Mouse (Mus musculus) ovary, postnatal 36 days (tissue): ENCODE measurements around the gene Ubr2.
A peak's percentile ranks its signal among the peaks of the same experiment; 100 is the strongest.

Source experiments
- DNase-seq: peaks from one replicate; pipeline ENCODE4 v3.0.0; 2022; ENCODE audit warnings: low spot score, mixed read lengths

Ubr2 gene

GRCm38 (mm10) chr17:47009898-47010721, at the start of gene Ubr2:
TSS of gene Ubr2 (minus strand) at chr17:47010556.
- peak; percentile 90 for DNase-seq

- DNase-seq = peak; percentile 33
Measured at GRCm38 (mm10) chr17:47059836-47060360, 49.5 kb upstream of the Ubr2 start.

- no peak for DNase-seq
Measured at GRCm38 (mm10) chr17:47057966-47058365, 47.6 kb upstream of the Ubr2 start.

GRCm38 (mm10) chr17:47056476-47056875, 46.1 kb upstream of the Ubr2 start:
- no peak for DNase-seq

- no peak for DNase-seq
Measured at GRCm38 (mm10) chr17:47055121-47055520, 44.8 kb upstream of the Ubr2 start.

GRCm38 (mm10) chr17:47054613-47055012, 44.3 kb upstream of the Ubr2 start:
- DNase-seq = no peak

GRCm38 (mm10) chr17:47050678-47051077, 40.3 kb upstream of the Ubr2 start:
- no peak for DNase-seq

- no peak for DNase-seq
Measured at GRCm38 (mm10) chr17:47042866-47043265, 32.5 kb upstream of the Ubr2 start.

GRCm38 (mm10) chr17:47038844-47039803, 28.8 kb upstream of the Ubr2 start:
- peak; percentile 88 for DNase-seq

GRCm38 (mm10) chr17:47034536-47034935, 24.2 kb upstream of the Ubr2 start:
- no peak for DNase-seq

- peak; percentile 46 for DNase-seq
Measured at GRCm38 (mm10) chr17:47033643-47034042, 23.3 kb upstream of the Ubr2 start.

- no peak for DNase-seq
Measured at GRCm38 (mm10) chr17:47024805-47025204, 14.4 kb upstream of the Ubr2 start.

GRCm38 (mm10) chr17:47023369-47023768, 13.0 kb upstream of the Ubr2 start:
- no peak for DNase-seq

GRCm38 (mm10) chr17:47012896-47013295, 2.5 kb upstream of the Ubr2 start:
- no peak for DNase-seq

GRCm38 (mm10) chr17:47011661-47012043, 1.3 kb upstream of the Ubr2 start:
- DNase-seq = no peak

GRCm38 (mm10) chr17:47010722-47011660, 635 bp upstream of the Ubr2 start:
- DNase-seq = peak; percentile 73

- DNase-seq = peak; percentile 35
Measured at GRCm38 (mm10) chr17:47009546-47009897, 834 bp downstream of the Ubr2 start.

GRCm38 (mm10) chr17:47009016-47009415, 1.3 kb downstream of the Ubr2 start:
- no peak for DNase-seq

GRCm38 (mm10) chr17:47008506-47008905, 1.9 kb downstream of the Ubr2 start:
- no peak for DNase-seq

GRCm38 (mm10) chr17:47006741-47007140, 3.6 kb downstream of the Ubr2 start:
- no peak for DNase-seq

- DNase-seq = no peak
Measured at GRCm38 (mm10) chr17:47005741-47006405, 4.5 kb downstream of the Ubr2 start.
